Mouse (Mus musculus) CH12.LX (cell line): Measurements from ENCODE around the gene Per1. TPM values are rescaled to one million over a fixed set of nuclear protein-coding genes. Genes with fewer than 3 reads are reported as not detected.

Experiments used
- DNase-seq: peaks from one replicate; pipeline ENCODE4 v3.0.0-alpha.2; 2013; ENCODE audit errors: extremely low read depth
- H3K27ac ChIP-seq: 2 replicates; pipeline ENCODE4 v1.5.1; 2012; ENCODE audit warnings: low read depth, mild to moderate bottlenecking, control low read depth, moderate library complexity; ENCODE audit not compliant: insufficient read depth
- H3K27me3 ChIP-seq: replicated peaks from 2 replicates; pipeline ENCODE3; 2012; ENCODE audit warnings: inconsistent platforms
- H3K36me3 ChIP-seq, 2 experiments: replicated peaks in 1 of 2; 2 replicates each; pipeline versions ENCODE3 to v1.6.1; 2012; ENCODE audit warnings: inconsistent platforms in 1 of 2, low read length in 1 of 2, mild to moderate bottlenecking in 1 of 2, mixed read lengths in 1 of 2, moderate library complexity in 1 of 2; ENCODE audit not compliant: control insufficient read depth in 1 of 2, insufficient read depth in 1 of 2
- H3K4me1 ChIP-seq, 2 experiments: 2 replicates each; pipeline ENCODE4 v1.6.1; 2012; ENCODE audit warnings: inconsistent platforms in 1 of 2, moderate library complexity in 1 of 2; ENCODE audit not compliant: insufficient read depth in 2 of 2, control insufficient read depth in 1 of 2
- H3K4me2 ChIP-seq: 2 replicates; pipeline ENCODE4 v1.6.1; 2012; ENCODE audit warnings: low read depth, mild to moderate bottlenecking, control low read depth; ENCODE audit not compliant: poor library complexity, insufficient read depth, severe bottlenecking
- H3K4me3 ChIP-seq, 3 experiments: fragments of 150-350 bp in 1 of 3; sonication (generic) in 1 of 3; replicated peaks in 1 of 3; 2 replicates each; pipeline versions ENCODE3 to v1.5.1; 2011 to 2012; ENCODE audit warnings: low read depth in 2 of 3, low read length in 2 of 3, mild to moderate bottlenecking in 2 of 3, moderate library complexity in 2 of 3, control low read depth in 1 of 3, improper control_type of control experiment in 1 of 3, inconsistent platforms in 1 of 3, mixed read lengths in 1 of 3; ENCODE audit not compliant: poor library complexity in 1 of 3
- H3K79me2 ChIP-seq: replicated peaks from 2 replicates; pipeline ENCODE4 v1.6.1; 2012; ENCODE audit warnings: mild to moderate bottlenecking, moderate library complexity; ENCODE audit not compliant: control insufficient read depth, poor library complexity, insufficient read depth, severe bottlenecking; ENCODE audit errors: extremely low read depth
- H3K9ac ChIP-seq: 2 replicates; pipeline ENCODE4 v1.6.1; 2012; ENCODE audit warnings: low read depth, mild to moderate bottlenecking, control low read depth, moderate library complexity; ENCODE audit not compliant: insufficient read depth
- H3K9me3 ChIP-seq: replicated peaks from 2 replicates; pipeline ENCODE3; 2012; ENCODE audit warnings: low read length, inconsistent platforms, mixed read lengths
- BHLHE40 ChIP-seq: IDR thresholded peaks from 2 replicates; pipeline ENCODE4 v1.6.1; 2011; ENCODE audit warnings: mild to moderate bottlenecking, low read depth, low read length, improper control_type of control experiment
- CHD1 ChIP-seq: IDR thresholded peaks from 2 replicates; pipeline ENCODE4 v1.6.1; 2012; ENCODE audit warnings: low read depth, low read length, improper control_type of control experiment, inconsistent platforms
- CHD2 ChIP-seq: IDR thresholded peaks from 2 replicates; pipeline ENCODE4 v1.6.1; 2011; ENCODE audit warnings: low read length, improper control_type of control experiment
- CTCF ChIP-seq, 2 experiments: IDR thresholded peaks in 1 of 2; conservative IDR thresholded peaks in 1 of 2; 2 replicates each; pipeline ENCODE4 v1.5.1; 2011 to 2012; ENCODE audit warnings: low read depth in 2 of 2, low read length in 2 of 2, improper control_type of control experiment in 1 of 2, inconsistent platforms in 1 of 2, mild to moderate bottlenecking in 1 of 2, moderate library complexity in 1 of 2
- ELF1 ChIP-seq: IDR thresholded peaks from 2 replicates; pipeline ENCODE4 v1.6.1; 2014; ENCODE audit warnings: low read depth, mild to moderate bottlenecking, inconsistent platforms, low read length, improper control_type of control experiment
- EP300 ChIP-seq: IDR thresholded peaks from 2 replicates; pipeline ENCODE4 v1.6.1; 2011; ENCODE audit warnings: low read length, improper control_type of control experiment
- ETS1 ChIP-seq: conservative IDR thresholded peaks from 2 replicates; pipeline ENCODE4 v1.6.1; 2012; ENCODE audit warnings: low read depth, mild to moderate bottlenecking, inconsistent platforms, low read length, improper control_type of control experiment, moderate library complexity
- GABPA ChIP-seq: IDR thresholded peaks from 2 replicates; pipeline ENCODE4 v1.6.1; 2012; ENCODE audit warnings: low read depth, low read length, improper control_type of control experiment, inconsistent platforms; ENCODE audit not compliant: insufficient replicate concordance
- HCFC1 ChIP-seq: IDR thresholded peaks from 2 replicates; pipeline ENCODE4 v1.6.1; 2012; ENCODE audit warnings: low read depth, mild to moderate bottlenecking, inconsistent platforms, low read length, improper control_type of control experiment
- IRF4 ChIP-seq: IDR thresholded peaks from 2 replicates; pipeline ENCODE4 v1.6.1; 2014; ENCODE audit warnings: low read depth, mild to moderate bottlenecking, inconsistent platforms, low read length, improper control_type of control experiment
- JUN ChIP-seq: IDR thresholded peaks from 2 replicates; pipeline ENCODE4 v1.6.1; 2011; ENCODE audit warnings: low read depth, mild to moderate bottlenecking, low read length, improper control_type of control experiment, moderate library complexity; ENCODE audit not compliant: insufficient read depth
- JUND ChIP-seq: conservative IDR thresholded peaks from 2 replicates; pipeline ENCODE4 v1.6.1; 2011; ENCODE audit warnings: low read depth, low read length, improper control_type of control experiment
- NELFE ChIP-seq: IDR thresholded peaks from 2 replicates; pipeline ENCODE4 v1.6.1; 2011; ENCODE audit warnings: low read depth, low read length, improper control_type of control experiment
- NRF1 ChIP-seq: IDR thresholded peaks from 2 replicates; pipeline ENCODE4 v1.6.1; 2014; ENCODE audit warnings: low read depth, mild to moderate bottlenecking, inconsistent platforms, low read length, improper control_type of control experiment, moderate library complexity
- POLR2A ChIP-seq: IDR thresholded peaks from 2 replicates; pipeline ENCODE4 v1.6.1; 2011; ENCODE audit warnings: low read depth, mild to moderate bottlenecking, improper control_type of control experiment, low read length
- RAD21 ChIP-seq: IDR thresholded peaks from 2 replicates; pipeline ENCODE4 v1.6.1; 2011; ENCODE audit warnings: low read depth, mild to moderate bottlenecking, low read length, improper control_type of control experiment, moderate library complexity
- SMC3 ChIP-seq: IDR thresholded peaks from 2 replicates; pipeline ENCODE4 v1.6.1; 2011; ENCODE audit warnings: low read depth, low read length, improper control_type of control experiment
- USF2 ChIP-seq: conservative IDR thresholded peaks from 2 replicates; pipeline ENCODE4 v1.6.1; 2011; ENCODE audit warnings: low read depth, low read length, improper control_type of control experiment
- ZC3H11A ChIP-seq: IDR thresholded peaks from 2 replicates; pipeline ENCODE4 v1.6.1; 2012; ENCODE audit warnings: low read depth, mild to moderate bottlenecking, inconsistent platforms, low read length, improper control_type of control experiment
- ZKSCAN1 ChIP-seq: IDR thresholded peaks from 2 replicates; pipeline ENCODE4 v1.6.1; 2012; ENCODE audit warnings: low read depth, inconsistent platforms, low read length, improper control_type of control experiment, borderline replicate concordance
- ZMIZ1 ChIP-seq: IDR thresholded peaks from 2 replicates; pipeline ENCODE4 v1.6.1; 2012; ENCODE audit warnings: low read depth, mild to moderate bottlenecking, inconsistent platforms, low read length, improper control_type of control experiment
- dilution Hi-C: fragments of 300-500 bp; cut with MboI; formaldehyde crosslinking; loops from 2 replicates; pipeline ENCODE4 v1.14.3; 2020; ENCODE audit warnings: low sequenced_read_pairs; ENCODE audit not compliant: extremely low pct_unique_long_range_greater_than_20kb, extremely low pct_ligation_motif_present
- in situ Hi-C: fragments of 300-500 bp; cut with MboI; formaldehyde crosslinking; loops from 3 replicates; pipeline ENCODE4 v1.14.3; 2019; ENCODE audit warnings: low sequenced_read_pairs, low pct_ligation_motif_present, low pct_unique_long_range_greater_than_20kb, mixed read lengths
- polyA plus RNA-seq: library from polyadenylated mRNA; unstranded; fragments of >175 nt; gene quantifications from 2 replicates; pipeline ENCODE4 v1.2.1, GENCODE M21; 2012; ENCODE audit warnings: low read depth; ENCODE audit not compliant: insufficient read length
- total RNA-seq, 2 experiments: library from RNA; depleted of rRNA; stranded (reverse); fragments of 300-350 nt in 1 of 2; fragments of >200 nt in 1 of 2; gene quantifications; 2 replicates each; pipeline ENCODE4 v1.2.3; 2012 to 2014

Per1 gene
- total and polyA plus RNA-seq, 3 experiments = 2.8 to 38.3 (median 11.8) TPM

- Histone ChIP-seq H3K9ac (no peak overlapping the region), H3K79me2 (peaks cover 15% of the 10 kb centered on the region), H3K9me3 (no peaks in the 10 kb centered on the region), H3K4me2 (no peak overlapping the region), H3K36me3 (peaks cover 88 to 95% of the 10 kb centered on the region in 2 experiments), H3K4me1 (peaks cover 12 to 28% of the 10 kb centered on the region in 2 experiments), H3K4me3 (no peak overlapping the region), H3K27me3 (no peaks in the 10 kb centered on the region), H3K27ac (no peak overlapping the region)
- in situ Hi-C loops (no loop called here), dilution Hi-C loops (no loop called here)
- TF ChIP-seq GABPA (no peak), NELFE (no peak), ZC3H11A (no peak), CTCF (conservative IDR thresholded peaks at IDR 0.05 in 1 of 2, IDR thresholded peaks at IDR 0.05 in 1 of 2; ENCODE audit: low read depth in 2 of 2, low read length in 2 of 2) (no peak), HCFC1 (no peak), RAD21 (no peak), ZKSCAN1 (no peak), CHD2 (no peak), JUN (no peak), POLR2A (no peak), IRF4 (no peak)
- no peak for DNase-seq
Measured at GRCm38 (mm10) chr11:69105227-69105626, 10.2 kb downstream of the Per1 start.

- in situ Hi-C loops = no loop called here
- Histone ChIP-seq H3K4me3 (no peak overlapping the region), H3K4me1 (peaks cover 10 to 23% of the 10 kb centered on the region in 2 experiments), H3K9ac (no peak overlapping the region)
- dilution Hi-C loops = no loop called here
- no peak for DNase-seq
- TF ChIP-seq CTCF (conservative IDR thresholded peaks at IDR 0.05 in 1 of 2, IDR thresholded peaks at IDR 0.05 in 1 of 2; ENCODE audit: low read depth in 2 of 2, low read length in 2 of 2) (no peak), RAD21 (no peak), EP300 (no peak), USF2 (no peak), ELF1 (no peak), SMC3 (no peak), NELFE (no peak), ZC3H11A (no peak), NRF1 (no peak), JUN (no peak), POLR2A (no peak), CHD1 (no peak), ZKSCAN1 (no peak), BHLHE40 (no peak), ETS1 (no peak), ZMIZ1 (no peak), CHD2 (no peak), JUND (no peak)
- TF ChIP-seq, all 38 proteins: peak for 0
- no peak overlapping the region for H3K27ac ChIP-seq
- no peak overlapping the region for H3K4me2 ChIP-seq
- peaks cover 86 to 92% of the 10 kb centered on the region in 2 experiments for H3K36me3 ChIP-seq
- peaks cover 9% of the 10 kb centered on the region for H3K79me2 ChIP-seq
- no peaks in the 10 kb centered on the region for H3K27me3 ChIP-seq
- H3K9me3 ChIP-seq = no peaks in the 10 kb centered on the region
Measured at GRCm38 (mm10) chr11:69105796-69106195, 10.8 kb downstream of the Per1 start.
